Mouse (Mus musculus): Measurements from ENCODE around the gene Man1a2. TPM values are rescaled to one million over a fixed set of nuclear protein-coding genes. Genes with fewer than 3 reads are reported as not detected.

Man1a2 gene
- 67.1 and 74.9 TPM in 2 replicates for polyA plus RNA-seq (2016; fragmentation: Nextera tagmentation; extraction: Ambion mirVana)

DNA sequence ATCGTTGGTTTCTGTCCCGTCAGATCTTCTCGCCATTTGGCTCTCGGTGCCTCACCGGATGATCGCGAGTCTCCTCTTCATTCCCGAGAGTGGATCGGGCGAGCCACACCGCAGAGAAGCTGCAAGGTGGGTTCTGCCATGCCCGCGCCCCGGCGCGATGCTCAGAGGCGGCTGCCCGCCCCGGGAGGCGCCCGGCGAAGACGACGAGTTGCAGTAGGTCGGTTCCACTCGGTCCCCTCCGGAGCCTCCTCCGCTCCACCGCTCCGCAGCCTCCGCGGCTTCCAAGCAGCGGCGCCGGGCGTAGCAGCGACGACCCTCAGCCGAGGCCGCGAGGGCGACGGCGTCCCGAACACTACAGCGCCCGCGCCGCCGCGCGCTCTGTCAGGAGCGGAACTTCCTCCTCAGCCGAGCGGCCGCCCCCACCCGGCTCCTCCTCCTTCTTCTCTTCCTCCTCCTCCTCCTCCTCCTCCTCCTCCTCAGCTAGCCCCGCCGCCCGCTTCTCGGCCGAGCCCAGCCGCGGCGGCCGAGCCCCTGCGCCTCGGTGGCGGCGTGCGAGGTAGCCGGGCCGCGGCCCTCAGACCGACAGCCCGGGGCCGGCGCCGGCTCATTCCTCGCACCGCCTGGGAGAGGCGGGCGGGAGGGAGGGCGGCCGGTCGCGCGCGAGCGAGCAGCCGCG, at the start of gene Man1a2:
Man1a2 (minus strand) TSS at position 417 of the 676 bp plus-strand sequence.
- Histone ChIP-seq H3K4me3 (peak within 1 kb of the TSS; percentile 82), H3K36me3 (no peaks in the 10 kb centered on the region), H3K27ac (peak within 1 kb of the TSS; percentile 100), H3K9me3 (replicated peaks) (no peaks in the 10 kb centered on the region), H3K27me3 (ENCODE audit: low read depth, poor library complexity, severe bottlenecking) (no peaks in the 10 kb centered on the region), H3K4me1 (peaks cover 46% of the 10 kb centered on the region)
- peak; percentile 87 for DNase-seq (ENCODE audit: low spot score)
- under 1% methylated on average over 89 of the region's 92 CpGs for WGBS

DNA sequence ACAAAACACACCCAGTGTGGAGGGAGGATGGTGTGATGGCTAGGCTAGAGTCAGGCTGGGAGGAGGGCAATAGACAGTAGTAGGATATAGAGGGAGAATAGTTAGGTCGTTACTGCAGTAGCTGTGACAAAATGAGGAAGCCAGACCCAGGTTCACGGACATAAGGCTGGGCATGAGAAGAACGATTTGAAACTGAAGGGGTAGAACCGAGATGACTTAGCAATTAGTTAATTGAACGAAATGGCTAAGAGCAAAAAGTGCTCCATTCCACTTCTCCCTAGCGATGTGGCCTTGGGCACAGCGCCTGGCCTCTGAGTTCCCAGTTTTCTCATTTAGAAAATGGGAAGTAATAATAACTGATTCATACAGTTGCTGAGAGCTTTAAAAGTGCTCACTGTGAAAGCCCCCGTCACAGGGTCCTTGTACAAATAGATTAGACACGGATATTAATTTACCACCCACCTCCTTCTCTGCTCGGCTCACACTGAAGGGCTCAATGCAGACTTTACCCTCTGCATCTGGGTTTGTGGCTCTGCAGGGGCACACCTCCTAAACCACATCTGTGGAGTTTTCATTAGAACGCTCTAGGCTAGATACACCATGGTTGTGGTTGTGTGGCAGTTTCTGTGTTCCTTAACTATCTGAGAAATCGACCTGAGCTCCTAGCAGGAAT, 49.3 kb upstream of the Man1a2 start:
- Histone ChIP-seq H3K9me3 (replicated peaks) (no peaks in the 10 kb centered on the region), H3K4me1 (peaks cover 6% of the 10 kb centered on the region), H3K36me3 (no peaks in the 10 kb centered on the region), H3K4me3 (no peak overlapping the region), H3K27me3 (ENCODE audit: low read depth, poor library complexity, severe bottlenecking) (no peaks in the 10 kb centered on the region), H3K27ac (0 out of 2 replicates have a peak overlapping the region, but pooled peaks have one; percentile 16)
- 86% methylated on average over 12 of the region's 12 CpGs for WGBS
- DNase-seq (ENCODE audit: low spot score) = no peak

DNA sequence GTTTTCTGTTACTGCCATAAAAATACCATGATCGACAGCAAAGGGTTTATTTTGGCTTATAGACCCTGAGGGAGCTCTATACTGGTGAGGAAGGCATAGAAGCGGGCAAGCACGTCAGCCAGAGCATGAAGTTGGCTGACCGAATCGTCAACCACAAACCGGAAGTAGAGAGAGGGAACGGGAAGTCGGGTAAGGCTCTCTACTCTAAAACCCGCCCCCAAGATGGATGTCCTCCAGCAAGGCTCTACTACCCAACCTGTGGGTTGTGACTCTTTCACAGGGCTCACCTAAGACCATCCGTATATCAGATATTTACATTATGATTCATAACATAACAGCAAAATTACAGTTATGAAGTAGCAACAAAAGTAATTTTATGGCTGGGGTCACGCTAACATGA, 46.6 kb upstream of the Man1a2 start:
- Histone ChIP-seq H3K27me3 (ENCODE audit: low read depth, poor library complexity, severe bottlenecking) (no peaks in the 10 kb centered on the region), H3K4me1 (peaks cover 6% of the 10 kb centered on the region), H3K27ac (no peak overlapping the region), H3K36me3 (no peaks in the 10 kb centered on the region), H3K4me3 (no peak overlapping the region), H3K9me3 (replicated peaks) (no peaks in the 10 kb centered on the region)
- DNase-seq (ENCODE audit: low spot score) = no peak
- WGBS = 94% methylated on average over 11 of the region's 11 CpGs

DNA sequence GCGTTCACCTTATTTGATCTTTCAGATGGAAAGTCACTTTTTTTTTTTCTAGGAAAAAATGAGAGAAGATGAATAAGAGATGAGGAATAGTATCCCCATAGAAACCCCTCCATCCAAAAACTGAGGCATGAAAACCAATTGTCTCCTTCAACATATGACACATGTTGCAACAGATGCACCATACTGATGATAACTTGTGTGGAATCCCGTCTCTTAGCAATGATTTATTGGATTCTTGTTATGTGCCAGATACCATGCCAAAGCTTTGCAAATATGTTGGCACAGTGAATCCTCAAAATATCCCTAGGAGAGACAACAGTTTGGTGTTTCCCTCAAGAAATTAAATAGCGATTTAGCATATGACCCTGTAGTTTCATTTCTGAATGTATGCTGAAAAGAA, 46.0 kb upstream of the Man1a2 start:
- no peak overlapping the region for H3K4me3 ChIP-seq
- H3K4me1 ChIP-seq = peaks cover 5% of the 10 kb centered on the region
- DNase-seq (ENCODE audit: low spot score) = no peak
- WGBS = 88% methylated on average over 3 of the region's 3 CpGs
- H3K27me3 ChIP-seq (ENCODE audit: low read depth, poor library complexity, severe bottlenecking) = no peaks in the 10 kb centered on the region
- no peaks in the 10 kb centered on the region for H3K36me3 ChIP-seq
- H3K9me3 ChIP-seq (replicated peaks) = no peaks in the 10 kb centered on the region
- no peak overlapping the region for H3K27ac ChIP-seq

DNA sequence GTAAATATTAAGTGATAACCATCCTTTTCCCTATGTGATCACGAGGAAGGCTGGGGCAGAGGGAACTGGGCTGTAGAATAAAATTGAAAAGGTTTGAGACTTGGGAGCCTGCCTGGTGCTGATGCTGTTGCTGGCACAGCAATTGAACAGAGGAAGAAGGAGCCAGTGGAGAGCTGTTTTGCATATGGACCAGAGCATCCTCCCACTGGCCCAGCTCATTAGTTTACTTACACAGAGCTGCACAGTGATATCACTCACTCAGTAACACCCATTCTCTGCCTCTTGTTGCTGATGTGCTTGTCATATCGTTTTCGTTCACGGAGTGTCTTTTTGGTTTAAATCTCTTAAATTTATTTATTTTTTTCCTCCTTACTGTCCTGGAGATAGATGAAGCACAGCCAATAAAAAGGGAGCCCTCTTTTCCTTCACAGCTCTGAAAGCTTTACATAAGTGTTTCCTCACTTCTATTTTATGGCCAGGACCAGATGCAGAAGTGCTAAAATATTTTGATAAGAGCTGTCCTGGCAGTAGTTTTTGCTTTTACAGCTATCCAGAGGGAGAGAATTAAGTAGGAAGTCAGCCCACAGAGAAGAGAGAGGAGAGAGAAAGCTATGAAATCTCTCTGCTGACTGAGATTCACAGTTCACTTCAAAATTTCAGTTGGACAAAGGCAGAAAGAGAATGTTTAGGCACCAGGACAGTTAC, 42.9 kb upstream of the Man1a2 start:
- WGBS = 96% methylated on average over 4 of the region's 4 CpGs
- no peak overlapping the region for H3K27ac ChIP-seq
- no peak for DNase-seq (ENCODE audit: low spot score)

DNA sequence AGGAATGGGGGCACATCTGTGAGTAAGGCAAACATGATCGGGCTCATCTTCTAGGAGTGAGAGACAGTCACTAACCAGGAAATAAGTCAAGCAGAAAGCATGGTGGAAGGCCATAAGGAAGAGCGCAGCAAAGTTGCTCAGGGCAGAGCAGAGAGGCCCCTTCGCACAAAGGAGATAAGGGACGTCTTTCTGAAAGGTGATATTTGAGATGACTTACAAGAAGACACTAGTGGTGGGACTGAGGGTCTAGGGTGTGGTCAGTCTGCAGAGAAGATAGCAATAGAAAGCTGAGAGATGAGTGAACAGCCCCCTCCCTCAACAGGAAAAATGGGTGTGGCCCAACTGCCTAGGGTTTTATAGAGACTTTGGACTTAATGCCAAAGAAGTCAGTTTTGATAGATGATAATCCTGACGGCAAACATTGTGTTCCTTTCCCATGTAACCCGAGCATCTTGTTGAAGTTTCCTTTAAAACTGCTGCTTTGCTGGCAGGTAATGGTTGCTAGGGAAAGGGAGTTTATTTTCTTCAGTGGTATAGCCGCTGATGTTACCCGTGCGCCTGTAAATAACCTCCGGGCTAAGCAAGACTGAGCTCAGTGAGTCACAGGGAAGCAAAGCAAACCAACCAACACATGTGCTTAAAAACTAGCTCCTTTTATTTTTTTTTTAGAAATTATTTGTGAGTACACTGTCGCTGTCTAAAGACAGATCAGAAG, 40.8 kb upstream of the Man1a2 start:
- WGBS = 89% methylated on average over 11 of the region's 11 CpGs
- no peak overlapping the region for H3K27ac ChIP-seq
- peaks cover 3% of the 10 kb centered on the region; the same call in 1 of the 2 replicates for H3K36me3 ChIP-seq
- H3K9me3 ChIP-seq (replicated peaks) = 0 out of 2 replicates have a peak, but pooled peaks cover 2% of the 10 kb centered on the region
- no peak overlapping the region for H3K4me3 ChIP-seq
- H3K4me1 ChIP-seq = no peaks in the 10 kb centered on the region; the same call in 1 of the 2 replicates
- H3K27me3 ChIP-seq (ENCODE audit: low read depth, poor library complexity, severe bottlenecking) = no peaks in the 10 kb centered on the region
- DNase-seq (ENCODE audit: low spot score) = no peak

More for the DNA sequence above, 42.9 kb upstream of the Man1a2 start:
- Histone ChIP-seq H3K9me3 (replicated peaks) (0 out of 2 replicates have a peak, but pooled peaks cover 2% of the 10 kb centered on the region), H3K27me3 (ENCODE audit: low read depth, poor library complexity, severe bottlenecking) (no peaks in the 10 kb centered on the region), H3K4me1 (no peaks in the 10 kb centered on the region; the same call in 1 of the 2 replicates), H3K36me3 (peaks cover 3% of the 10 kb centered on the region; the same call in 1 of the 2 replicates), H3K4me3 (no peak overlapping the region)

DNA sequence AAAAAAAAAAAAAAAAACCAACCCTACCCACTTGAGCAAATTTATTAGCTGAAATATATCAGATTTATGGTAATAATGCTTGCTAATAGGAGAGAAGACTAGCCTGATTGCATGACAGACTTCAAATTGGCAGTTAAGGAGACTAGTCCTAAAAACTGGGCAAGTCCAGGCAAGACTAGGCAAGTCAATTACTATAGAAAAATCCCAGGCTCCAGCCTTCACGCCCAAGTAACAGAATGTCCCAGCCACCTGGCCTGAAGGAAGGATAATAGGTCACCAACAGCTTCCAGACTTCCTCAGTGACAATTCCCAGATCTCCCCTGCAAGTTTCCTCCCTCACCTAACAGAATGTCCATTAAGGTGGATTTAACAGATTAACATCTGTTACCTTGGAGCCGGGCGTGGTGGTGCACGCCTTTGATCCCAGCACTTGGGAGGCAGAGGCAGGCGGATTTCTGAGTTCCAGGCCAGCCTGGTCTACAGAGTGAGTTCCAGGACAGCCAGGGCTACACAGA, 35.5 kb upstream of the Man1a2 start:
- no peak for DNase-seq (ENCODE audit: low spot score)
- H3K27me3 ChIP-seq (ENCODE audit: low read depth, poor library complexity, severe bottlenecking) = no peaks in the 10 kb centered on the region
- H3K4me1 ChIP-seq = peaks cover 14% of the 10 kb centered on the region; the same call in 1 of the 2 replicates
- 0 out of 2 replicates have a peak, but pooled peaks cover 2% of the 10 kb centered on the region for H3K9me3 ChIP-seq (replicated peaks)
- whole genome bisulfite sequencing = 91% methylated on average over 5 of the region's 5 CpGs
- no peak overlapping the region for H3K27ac ChIP-seq
- H3K36me3 ChIP-seq = peaks cover 3% of the 10 kb centered on the region; the same call in 1 of the 2 replicates
- no peak overlapping the region for H3K4me3 ChIP-seq

DNA sequence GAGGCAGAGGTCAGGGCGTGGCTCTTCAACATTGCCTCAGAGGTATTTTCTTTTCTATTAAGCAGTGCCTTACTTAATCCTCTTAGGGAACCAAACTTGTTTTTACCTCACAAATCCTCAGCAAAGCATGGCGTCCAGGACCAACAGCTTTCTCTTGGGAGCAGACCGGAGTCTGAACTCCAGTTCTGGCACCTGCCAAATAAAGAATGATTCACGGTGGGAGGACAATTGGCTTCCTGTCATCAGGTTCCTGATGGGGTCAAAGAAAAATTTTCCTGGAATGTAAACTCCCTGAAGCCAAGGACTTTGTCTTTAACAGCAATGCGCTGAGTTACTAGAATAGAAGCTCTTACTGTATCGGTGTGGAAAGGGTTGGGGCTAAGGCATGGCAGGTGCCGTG, 30.9 kb upstream of the Man1a2 start:
- no peaks in the 10 kb centered on the region for H3K27me3 ChIP-seq (ENCODE audit: low read depth, poor library complexity, severe bottlenecking)
- 76% methylated on average over 7 of the region's 7 CpGs for WGBS
- H3K4me3 ChIP-seq = no peak overlapping the region
- no peak overlapping the region for H3K27ac ChIP-seq
- H3K36me3 ChIP-seq = no peaks in the 10 kb centered on the region
- H3K4me1 ChIP-seq = peaks cover 42% of the 10 kb centered on the region
- no peak for DNase-seq (ENCODE audit: low spot score)
- no peaks in the 10 kb centered on the region for H3K9me3 ChIP-seq (replicated peaks)

DNA sequence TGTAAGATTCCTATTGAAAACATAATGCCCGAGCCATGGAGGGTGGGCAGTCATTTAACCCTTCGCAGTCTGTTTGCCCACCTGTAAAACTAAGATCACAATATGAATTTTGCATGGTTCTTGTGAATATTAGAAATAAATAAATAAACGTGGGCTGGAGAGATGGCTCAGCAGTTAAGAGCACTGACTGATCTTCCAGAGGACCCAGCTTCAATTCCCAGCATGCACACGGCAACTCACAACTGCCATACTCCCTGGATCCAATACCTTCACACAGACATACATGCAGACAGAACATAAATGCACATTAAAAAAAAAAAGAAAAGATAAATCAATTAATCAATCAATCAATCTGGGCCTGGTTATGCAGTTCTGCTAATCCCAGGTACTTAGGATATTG, 30.1 kb upstream of the Man1a2 start:
- 81% methylated on average over 4 of the region's 4 CpGs for WGBS
- no peak overlapping the region for H3K27ac ChIP-seq
- no peaks in the 10 kb centered on the region for H3K9me3 ChIP-seq (replicated peaks)
- H3K36me3 ChIP-seq = no peaks in the 10 kb centered on the region
- DNase-seq (ENCODE audit: low spot score) = no peak
- no peaks in the 10 kb centered on the region for H3K27me3 ChIP-seq (ENCODE audit: low read depth, poor library complexity, severe bottlenecking)
- peaks cover 51% of the 10 kb centered on the region for H3K4me1 ChIP-seq
- H3K4me3 ChIP-seq = no peak overlapping the region

DNA sequence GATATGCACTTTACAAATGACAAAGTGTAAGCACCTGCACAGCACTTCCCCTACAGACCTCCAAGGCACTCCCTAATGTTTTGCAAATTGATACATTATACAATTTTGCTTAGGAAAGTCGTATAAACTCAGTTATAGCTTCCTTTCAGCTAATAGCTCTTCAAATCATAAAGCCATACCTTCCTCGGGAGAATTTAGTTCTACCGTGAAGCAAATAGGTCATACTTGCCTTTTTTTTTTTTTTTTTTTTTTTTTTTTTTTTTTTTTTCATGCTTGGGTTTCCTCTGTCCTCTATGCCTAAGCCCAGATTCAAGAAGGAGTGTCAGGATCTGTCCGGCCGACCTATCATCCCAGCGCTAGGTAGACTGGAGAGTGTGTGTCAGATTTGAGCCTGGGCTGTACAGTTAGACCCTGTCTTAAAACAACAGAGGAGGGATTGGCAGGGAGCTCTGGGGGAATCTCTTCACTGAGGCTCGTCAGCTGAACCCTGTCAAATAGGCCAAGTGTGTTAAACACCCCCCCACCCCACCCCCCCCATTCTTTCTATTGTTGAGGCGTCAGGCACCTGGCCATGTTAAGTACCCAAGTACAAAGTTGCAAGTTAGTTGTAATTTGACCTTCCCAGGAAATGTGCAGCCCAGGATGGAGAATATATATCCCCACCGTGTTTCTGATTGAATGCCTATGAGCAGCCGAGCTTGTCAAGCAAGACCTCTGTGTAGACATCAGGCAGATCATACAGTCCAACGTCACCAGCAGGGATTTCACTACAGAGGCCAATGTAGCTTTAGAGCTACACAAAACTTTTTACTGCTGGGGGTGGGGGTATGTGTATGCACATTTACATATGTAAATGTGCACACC, 28.1 kb upstream of the Man1a2 start:
- no peak for DNase-seq (ENCODE audit: low spot score)
- 71% methylated on average over 11 of the region's 11 CpGs for WGBS
- no peaks in the 10 kb centered on the region for H3K27me3 ChIP-seq (ENCODE audit: low read depth, poor library complexity, severe bottlenecking)
- H3K4me3 ChIP-seq = no peak overlapping the region
- peak overlapping the region; percentile 46; the same call in 1 of the 2 replicates for H3K27ac ChIP-seq
- H3K9me3 ChIP-seq (replicated peaks) = no peaks in the 10 kb centered on the region
- H3K36me3 ChIP-seq = no peaks in the 10 kb centered on the region
- peaks cover 46% of the 10 kb centered on the region for H3K4me1 ChIP-seq

DNA sequence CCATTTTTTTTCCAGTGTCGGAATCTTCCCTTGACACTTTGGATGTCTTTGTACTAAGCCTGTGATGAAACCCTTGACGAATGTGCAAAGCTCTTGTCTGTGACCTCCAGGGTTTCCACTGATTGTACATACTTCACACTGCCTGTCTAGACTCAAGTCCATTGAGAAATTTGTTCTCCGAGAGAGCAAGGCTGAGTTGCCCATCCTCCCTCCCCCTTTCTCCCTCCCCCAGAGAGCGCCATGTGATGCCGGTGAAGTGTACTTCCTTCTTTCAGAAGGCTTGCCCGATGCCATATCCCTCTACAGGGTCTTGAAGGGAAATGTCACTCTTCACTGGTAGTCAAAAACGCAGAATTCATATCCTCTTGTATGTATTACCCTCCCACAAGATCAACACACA, 26.8 kb upstream of the Man1a2 start:
- peak overlapping the region; percentile 87 for H3K27ac ChIP-seq
- 59% methylated on average over 7 of the region's 7 CpGs for WGBS

More for the DNA sequence above, 26.8 kb upstream of the Man1a2 start:
- no peak overlapping the region for H3K4me3 ChIP-seq
- H3K4me1 ChIP-seq = peaks cover 49% of the 10 kb centered on the region
- no peak for DNase-seq (ENCODE audit: low spot score)
- no peaks in the 10 kb centered on the region for H3K27me3 ChIP-seq (ENCODE audit: low read depth, poor library complexity, severe bottlenecking)
- H3K36me3 ChIP-seq = no peaks in the 10 kb centered on the region
- no peaks in the 10 kb centered on the region for H3K9me3 ChIP-seq (replicated peaks)

All from limb, embryonic 10.5 days (tissue).